Mouse (Mus musculus): ENCODE results near the gene Dusp7.
A peak's percentile ranks its signal among the peaks of the same experiment; 100 is the strongest.

The Dusp7 gene

GRCm38 (mm10) chr9:106355217-106355974 lies 13.0 kb upstream of the Dusp7 start:
- no peak for DNase-seq

- DNase-seq = no peak
Measured at GRCm38 (mm10) chr9:106355975-106356286, 12.5 kb upstream of the Dusp7 start.

- DNase-seq = peak; percentile 37
Measured at GRCm38 (mm10) chr9:106356323-106356844, 12.0 kb upstream of the Dusp7 start.

GRCm38 (mm10) chr9:106357167-106357566 lies 11.3 kb upstream of the Dusp7 start:
- no peak for DNase-seq

GRCm38 (mm10) chr9:106359297-106359696 lies 9.1 kb upstream of the Dusp7 start:
- no peak for DNase-seq

- no peak for DNase-seq
Measured at GRCm38 (mm10) chr9:106361140-106361539, 7.3 kb upstream of the Dusp7 start.

- DNase-seq = no peak
Measured at GRCm38 (mm10) chr9:106365333-106365732, 3.1 kb upstream of the Dusp7 start.

- DNase-seq = no peak
Measured at GRCm38 (mm10) chr9:106366188-106366587, 2.2 kb upstream of the Dusp7 start.

- no peak for DNase-seq
Measured at GRCm38 (mm10) chr9:106367001-106367400, 1.4 kb upstream of the Dusp7 start.

GRCm38 (mm10) chr9:106367592-106368111 lies 780 bp upstream of the Dusp7 start:
- DNase-seq = peak; percentile 98

GRCm38 (mm10) chr9:106368831-106369501 lies 534 bp downstream of the Dusp7 start:
- DNase-seq = peak; percentile 65

- no peak for DNase-seq
Measured at GRCm38 (mm10) chr9:106369801-106370485, 1.5 kb downstream of the Dusp7 start.

GRCm38 (mm10) chr9:106370620-106371383 lies 2.4 kb downstream of the Dusp7 start:
- DNase-seq = no peak

- DNase-seq = no peak
Measured at GRCm38 (mm10) chr9:106371384-106371671, 2.9 kb downstream of the Dusp7 start.

GRCm38 (mm10) chr9:106371776-106372175 lies 3.3 kb downstream of the Dusp7 start:
- peak; percentile 66 for DNase-seq

GRCm38 (mm10) chr9:106372431-106373412 lies 4.3 kb downstream of the Dusp7 start:
- no peak for DNase-seq

- no peak for DNase-seq
Measured at GRCm38 (mm10) chr9:106373973-106374372, 5.5 kb downstream of the Dusp7 start.

GRCm38 (mm10) chr9:106377247-106377646 lies 8.8 kb downstream of the Dusp7 start:
- no peak for DNase-seq

GRCm38 (mm10) chr9:106378045-106378444 lies 9.6 kb downstream of the Dusp7 start:
- no peak for DNase-seq

GRCm38 (mm10) chr9:106378753-106379152 lies 10.3 kb downstream of the Dusp7 start:
- no peak for DNase-seq

- no peak for DNase-seq
Measured at GRCm38 (mm10) chr9:106386181-106386864, 17.9 kb downstream of the Dusp7 start.

All from liver (tissue).